Mouse (Mus musculus) macrophage (primary cell): ENCODE data around the gene Kif26b. TPM values are rescaled to one million over a fixed set of nuclear protein-coding genes. Genes with fewer than 3 reads are reported as not detected.

Experiments
- H3K27ac ChIP-seq: fragments of 350-480 bp; formaldehyde crosslinking; 2 replicates; pipeline ENCODE4 v1.9.0; 2021
- H3K36me3 ChIP-seq: fragments of 350-480 bp; formaldehyde crosslinking; 2 replicates; pipeline ENCODE4 v1.9.0; 2021; ENCODE audit errors: inconsistent target
- H3K4me3 ChIP-seq: fragments of 350-480 bp; formaldehyde crosslinking; 2 replicates; pipeline ENCODE4 v1.9.0; 2021; ENCODE audit errors: inconsistent target
- H3K79me2 ChIP-seq: fragments of 350-480 bp; formaldehyde crosslinking; 2 replicates; pipeline ENCODE4 v1.9.0; 2021; ENCODE audit errors: inconsistent target
- WGBS: methylation state at CpG from one replicate; pipeline ENCODE4 v1.1.7; 2026; ENCODE audit warnings: inconsistent platforms; ENCODE audit not compliant: missing documents; 5-methylcytosine and 5-hydroxymethylcytosine counted together
- polyA plus RNA-seq: library from polyadenylated mRNA; stranded (reverse); fragments of 250-400 nt; gene quantifications from 3 replicates; pipeline ENCODE4 v1.2.4, GENCODE M21; 2018; ENCODE audit warnings: inconsistent platforms

The Kif26b gene
- polyA plus RNA-seq, 1 experiment from 2014 or later = not detected

- Histone ChIP-seq H3K79me2 (no peaks in the 10 kb centered on the region), H3K27ac (no peak overlapping the region), H3K4me3 (no peak overlapping the region), H3K36me3 (no peaks in the 10 kb centered on the region)
- WGBS = 100% methylated on average over 1 of the region's 1 CpGs
Observed at GRCm38 (mm10) chr1:178850569-178850968, 321.6 kb downstream of the Kif26b start.

- no peaks in the 10 kb centered on the region for H3K79me2 ChIP-seq
- WGBS = 91% methylated on average over 4 of the region's 4 CpGs
Observed at GRCm38 (mm10) chr1:178854936-178855335, 326.0 kb downstream of the Kif26b start.

GRCm38 (mm10) chr1:178855974-178856373 is 327.0 kb downstream of the Kif26b start:
- Histone ChIP-seq H3K79me2 (no peaks in the 10 kb centered on the region), H3K4me3 (no peak overlapping the region), H3K36me3 (no peaks in the 10 kb centered on the region), H3K27ac (no peak overlapping the region)
- 96% methylated on average over 6 of the region's 6 CpGs for WGBS

More at GRCm38 (mm10) chr1:178854936-178855335, 326.0 kb downstream of the Kif26b start:
- Histone ChIP-seq H3K4me3 (no peak overlapping the region), H3K27ac (no peak overlapping the region), H3K36me3 (no peaks in the 10 kb centered on the region)

- 90% methylated on average over 8 of the region's 8 CpGs for WGBS
- no peak overlapping the region for H3K4me3 ChIP-seq
- H3K27ac ChIP-seq = no peak overlapping the region
- H3K79me2 ChIP-seq = no peaks in the 10 kb centered on the region
- H3K36me3 ChIP-seq = no peaks in the 10 kb centered on the region
Observed at GRCm38 (mm10) chr1:178860671-178861391, 331.9 kb downstream of the Kif26b start.

GRCm38 (mm10) chr1:178861392-178861762 is 332.5 kb downstream of the Kif26b start:
- no peak overlapping the region for H3K27ac ChIP-seq
- WGBS = 96% methylated on average over 8 of the region's 8 CpGs
- no peaks in the 10 kb centered on the region for H3K79me2 ChIP-seq
- no peak overlapping the region for H3K4me3 ChIP-seq
- no peaks in the 10 kb centered on the region for H3K36me3 ChIP-seq

GRCm38 (mm10) chr1:178863756-178864155 is 334.8 kb downstream of the Kif26b start:
- Histone ChIP-seq H3K27ac (no peak overlapping the region), H3K4me3 (no peak overlapping the region), H3K36me3 (no peaks in the 10 kb centered on the region), H3K79me2 (no peaks in the 10 kb centered on the region)
- WGBS = 95% methylated on average over 6 of the region's 6 CpGs

- Histone ChIP-seq H3K4me3 (no peak overlapping the region), H3K36me3 (no peaks in the 10 kb centered on the region), H3K79me2 (no peaks in the 10 kb centered on the region), H3K27ac (no peak overlapping the region)
- 100% methylated on average over 4 of the region's 4 CpGs for WGBS
Observed at GRCm38 (mm10) chr1:178864297-178864696, 335.4 kb downstream of the Kif26b start.

GRCm38 (mm10) chr1:178866757-178867156 is 337.8 kb downstream of the Kif26b start:
- Histone ChIP-seq H3K79me2 (no peaks in the 10 kb centered on the region), H3K4me3 (no peak overlapping the region), H3K36me3 (no peaks in the 10 kb centered on the region), H3K27ac (no peak overlapping the region)
- 17% methylated on average over 4 of the region's 4 CpGs for WGBS

GRCm38 (mm10) chr1:178871055-178871454 is 342.1 kb downstream of the Kif26b start:
- no peak overlapping the region for H3K4me3 ChIP-seq
- 76% methylated on average over 3 of the region's 3 CpGs for WGBS
- H3K36me3 ChIP-seq = no peaks in the 10 kb centered on the region
- H3K79me2 ChIP-seq = no peaks in the 10 kb centered on the region
- no peak overlapping the region for H3K27ac ChIP-seq

GRCm38 (mm10) chr1:178876926-178877325 is 348.0 kb downstream of the Kif26b start:
- Histone ChIP-seq H3K27ac (no peak overlapping the region), H3K36me3 (no peaks in the 10 kb centered on the region), H3K79me2 (no peaks in the 10 kb centered on the region), H3K4me3 (no peak overlapping the region)
- 92% methylated on average over 2 of the region's 2 CpGs for WGBS

GRCm38 (mm10) chr1:178878676-178879075 is 349.8 kb downstream of the Kif26b start:
- no peaks in the 10 kb centered on the region for H3K79me2 ChIP-seq
- H3K36me3 ChIP-seq = no peaks in the 10 kb centered on the region
- WGBS = 100% methylated on average over 1 of the region's 1 CpGs
- no peak overlapping the region for H3K4me3 ChIP-seq
- no peak overlapping the region for H3K27ac ChIP-seq

GRCm38 (mm10) chr1:178880905-178881304 is 352.0 kb downstream of the Kif26b start:
- Histone ChIP-seq H3K27ac (no peak overlapping the region), H3K36me3 (no peaks in the 10 kb centered on the region), H3K79me2 (no peaks in the 10 kb centered on the region), H3K4me3 (no peak overlapping the region)
- WGBS = 85% methylated on average over 7 of the region's 7 CpGs

GRCm38 (mm10) chr1:178886671-178887070 is 357.7 kb downstream of the Kif26b start:
- Histone ChIP-seq H3K79me2 (no peaks in the 10 kb centered on the region), H3K27ac (no peak overlapping the region), H3K36me3 (no peaks in the 10 kb centered on the region), H3K4me3 (no peak overlapping the region)
- WGBS = 87% methylated on average over 4 of the region's 5 CpGs

- Histone ChIP-seq H3K27ac (no peak overlapping the region), H3K36me3 (no peaks in the 10 kb centered on the region), H3K4me3 (no peak overlapping the region), H3K79me2 (no peaks in the 10 kb centered on the region)
- 91% methylated on average over 6 of the region's 6 CpGs for WGBS
Observed at GRCm38 (mm10) chr1:178892376-178892775, 363.5 kb downstream of the Kif26b start.

- Histone ChIP-seq H3K27ac (no peak overlapping the region), H3K79me2 (no peaks in the 10 kb centered on the region), H3K36me3 (no peaks in the 10 kb centered on the region), H3K4me3 (no peak overlapping the region)
- 97% methylated on average over 11 of the region's 11 CpGs for WGBS
Observed at GRCm38 (mm10) chr1:178893229-178894080, 364.5 kb downstream of the Kif26b start.
